Mouse (Mus musculus) heart, adult 2 months (tissue): ENCODE measurements at regions not wholly inside any gene's neighbourhood (a gene's known extent, or its start where the extent isn't known, plus 50 kb on each side); places are given as distances from the start of the nearest gene placed in this dataset.

Experiments
- DNase-seq, 2 experiments: peaks; one replicate each; pipeline ENCODE4 v3.0.0; 2021
- H3K27ac ChIP-seq: fragments of 200-600 bp; 2 replicates; pipeline ENCODE4 v1.8.1; 2022
- H3K27me3 ChIP-seq: fragments of 200-500 bp; 2 replicates; pipeline ENCODE4 v1.6.1; 2012; ENCODE audit warnings: mild to moderate bottlenecking, low read length, inconsistent platforms, mixed read lengths; ENCODE audit not compliant: control insufficient read depth, insufficient read depth
- H3K36me3 ChIP-seq: fragments of 200-500 bp; 2 replicates; pipeline ENCODE4 v1.6.1; 2012; ENCODE audit warnings: low read length, inconsistent platforms; ENCODE audit not compliant: control insufficient read depth, insufficient read depth
- H3K4me1 ChIP-seq: fragments of 200-500 bp; 2 replicates; pipeline ENCODE4 v1.6.1; 2011; ENCODE audit warnings: low read length; ENCODE audit not compliant: control insufficient read depth, insufficient read depth
- H3K4me3 ChIP-seq: fragments of 200-600 bp; 2 replicates; pipeline ENCODE4 v1.8.1; 2022
- H3K79me2 ChIP-seq: fragments of 200-500 bp; replicated peaks from 2 replicates; pipeline ENCODE4 v1.6.1; 2012; ENCODE audit warnings: mild to moderate bottlenecking, inconsistent platforms, low read length, moderate library complexity, mixed read lengths; ENCODE audit not compliant: control insufficient read depth, insufficient read depth
- H3K9ac ChIP-seq: fragments of 200-500 bp; 2 replicates; pipeline ENCODE4 v1.6.1; 2012; ENCODE audit warnings: low read depth, mild to moderate bottlenecking, control low read depth, inconsistent platforms, low read length, mixed read lengths
- CTCF ChIP-seq: fragments of 200-600 bp; IDR thresholded peaks from 2 replicates; pipeline ENCODE4 v1.8.1; 2022; ENCODE audit warnings: antibody characterized with exemption, mild to moderate bottlenecking, moderate library complexity
- EP300 ChIP-seq: fragments of 200-500 bp; IDR thresholded peaks from 2 replicates; pipeline ENCODE4 v1.6.1; 2011; ENCODE audit warnings: low read depth, low read length, control low read depth; ENCODE audit not compliant: insufficient read depth
- POLR2A ChIP-seq: fragments of 200-500 bp; IDR thresholded peaks from 2 replicates; pipeline ENCODE4 v1.6.1; 2011; ENCODE audit warnings: mild to moderate bottlenecking, low read depth, low read length, control low read depth; ENCODE audit not compliant: insufficient read depth
- WGBS: fragments of 180-500 bp; shearing (Covaris S2); methylation state at CpG from one replicate; pipeline ENCODE4 v1.1.7; 2018; 5-methylcytosine and 5-hydroxymethylcytosine counted together
- intact Hi-C: fragments of 180-260 bp; cut with DNase I; formaldehyde crosslinking; loops from one replicate; pipeline ENCODE4 v1.15.1; 2025

DNA sequence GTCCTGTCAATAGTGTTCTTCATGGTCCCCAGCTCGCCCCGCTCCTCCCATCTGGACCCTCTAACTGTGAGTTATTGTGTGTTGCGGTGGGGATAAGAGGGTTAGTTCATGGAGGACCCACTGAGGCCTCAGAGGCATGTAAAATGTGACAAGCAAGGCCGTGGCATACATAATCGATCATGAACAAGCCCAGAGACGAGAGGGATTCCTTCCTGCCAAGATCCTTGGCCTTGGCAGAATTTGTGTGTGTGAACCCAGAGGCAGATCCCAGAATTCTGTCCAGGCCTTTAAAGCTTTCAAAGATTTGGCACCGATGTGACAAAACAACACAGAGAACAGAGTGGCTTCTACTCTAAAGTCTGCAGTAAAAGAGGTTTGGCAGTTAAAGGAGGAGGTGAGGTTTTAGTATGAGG, 146.4 kb upstream of the Spdye4c start:
- Histone ChIP-seq H3K9ac (no peak overlapping the region), H3K27ac (no peak overlapping the region), H3K79me2 (no peaks in the 10 kb centered on the region), H3K36me3 (no peaks in the 10 kb centered on the region), H3K4me1 (no peaks in the 10 kb centered on the region), H3K27me3 (no peaks in the 10 kb centered on the region), H3K4me3 (no peak overlapping the region)
- no peak for DNase-seq
- intact Hi-C loops = no loop called here
- TF ChIP-seq EP300 (no peak), CTCF (no peak), POLR2A (no peak)
- WGBS = 89% methylated on average over 7 of the region's 7 CpGs

- H3K79me2 ChIP-seq = no peaks in the 10 kb centered on the region
- no peak overlapping the region for H3K27ac ChIP-seq
- intact Hi-C loops = no loop called here
- H3K9ac ChIP-seq = no peak overlapping the region
- no peak overlapping the region for H3K4me3 ChIP-seq
- H3K36me3 ChIP-seq = no peaks in the 10 kb centered on the region
- H3K4me1 ChIP-seq = no peaks in the 10 kb centered on the region
- no peak for TF ChIP-seq CTCF
- TF ChIP-seq POLR2A = no peak
- TF ChIP-seq EP300 = no peak
- DNase-seq = no peak
- 92% methylated on average over 5 of the region's 5 CpGs for WGBS
- no peaks in the 10 kb centered on the region for H3K27me3 ChIP-seq
Measured at GRCm38 (mm10) chr2:128445443-128445842, 145.6 kb upstream of the Spdye4c start.

DNA sequence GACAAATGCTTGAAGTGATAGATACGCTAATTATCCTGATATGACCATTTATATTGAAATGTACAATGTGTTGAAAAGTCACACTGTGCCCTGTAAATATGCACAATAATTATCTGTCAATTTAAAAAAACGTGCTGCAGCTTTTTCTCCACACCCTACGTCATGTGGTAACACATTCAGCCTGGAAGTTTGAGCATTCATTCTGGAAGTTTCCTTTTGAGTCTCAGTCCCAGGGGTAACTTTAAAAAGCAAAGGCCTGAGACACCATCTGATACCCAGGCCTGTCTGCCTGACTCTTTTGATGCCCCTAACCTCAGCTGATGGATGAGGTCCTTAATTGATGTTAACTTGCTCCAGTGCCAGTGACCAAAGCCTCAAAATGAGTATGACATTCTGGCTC, 141.7 kb upstream of the Spdye4c start:
- H3K27me3 ChIP-seq = no peaks in the 10 kb centered on the region
- intact Hi-C loops = no loop called here
- H3K4me3 ChIP-seq = no peak overlapping the region
- H3K9ac ChIP-seq = no peak overlapping the region
- H3K27ac ChIP-seq = no peak overlapping the region
- no peak for DNase-seq
- H3K4me1 ChIP-seq = no peaks in the 10 kb centered on the region
- no peaks in the 10 kb centered on the region for H3K79me2 ChIP-seq
- TF ChIP-seq EP300 = no peak
- no peak for TF ChIP-seq POLR2A
- no peak for TF ChIP-seq CTCF
- H3K36me3 ChIP-seq = no peaks in the 10 kb centered on the region
- 79% methylated on average over 3 of the region's 3 CpGs for WGBS

GRCm38 (mm10) chr2:128450045-128450444, 141.0 kb upstream of the Spdye4c start:
- H3K4me1 ChIP-seq = no peaks in the 10 kb centered on the region
- H3K4me3 ChIP-seq = no peak overlapping the region
- DNase-seq = no peak
- intact Hi-C loops = no loop called here
- H3K27me3 ChIP-seq = no peaks in the 10 kb centered on the region
- H3K79me2 ChIP-seq = no peaks in the 10 kb centered on the region
- H3K36me3 ChIP-seq = no peaks in the 10 kb centered on the region
- no peak for TF ChIP-seq CTCF
- no peak for TF ChIP-seq EP300
- no peak for TF ChIP-seq POLR2A
- no peak overlapping the region for H3K9ac ChIP-seq
- WGBS = 78% methylated on average over 4 of the region's 4 CpGs
- H3K27ac ChIP-seq = no peak overlapping the region

GRCm38 (mm10) chr2:128451554-128452239, 139.3 kb upstream of the Spdye4c start:
- 79% methylated on average over 5 of the region's 5 CpGs for WGBS
- no peak for DNase-seq
- no peak overlapping the region for H3K9ac ChIP-seq
- no peaks in the 10 kb centered on the region for H3K4me1 ChIP-seq
- H3K27me3 ChIP-seq = no peaks in the 10 kb centered on the region
- intact Hi-C loops = no loop called here
- no peak overlapping the region for H3K4me3 ChIP-seq
- no peaks in the 10 kb centered on the region for H3K36me3 ChIP-seq
- TF ChIP-seq POLR2A = no peak
- TF ChIP-seq EP300 = no peak
- no peak for TF ChIP-seq CTCF
- no peaks in the 10 kb centered on the region for H3K79me2 ChIP-seq
- H3K27ac ChIP-seq = no peak overlapping the region

DNA sequence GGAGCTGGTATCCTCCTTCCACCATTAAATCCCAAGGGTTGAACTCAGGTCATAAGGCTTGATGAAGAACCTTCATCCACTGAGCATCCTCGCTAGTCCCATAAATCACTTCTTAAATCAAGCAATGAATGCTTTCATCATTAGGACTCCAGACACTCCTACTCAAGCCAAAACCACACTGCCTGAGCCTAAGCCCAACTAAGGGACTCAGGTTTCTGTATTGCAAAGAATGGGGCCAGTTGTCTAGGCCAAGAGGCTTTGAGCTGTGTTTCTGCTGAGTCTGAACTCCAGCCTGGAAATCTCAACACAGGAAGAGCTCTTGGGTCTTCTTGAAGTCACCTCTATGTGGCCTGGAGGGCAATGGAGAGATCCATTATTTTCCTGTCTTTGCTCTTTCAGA, 138.4 kb upstream of the Spdye4c start:
- no peak for DNase-seq
- 93% methylated on average over 1 of the region's 1 CpGs for WGBS
- TF ChIP-seq POLR2A (no peak), EP300 (no peak), CTCF (no peak)
- no peak overlapping the region for H3K27ac ChIP-seq
- no peak overlapping the region for H3K9ac ChIP-seq
- no peak overlapping the region for H3K4me3 ChIP-seq
- H3K27me3 ChIP-seq = no peaks in the 10 kb centered on the region
- no peaks in the 10 kb centered on the region; the same call in 1 of the 2 replicates for H3K4me1 ChIP-seq
- H3K36me3 ChIP-seq = no peaks in the 10 kb centered on the region
- intact Hi-C loops = no loop called here
- H3K79me2 ChIP-seq = no peaks in the 10 kb centered on the region
